ENCODE assay signal across 11 mouse cellular contexts in genomic region chr3:22147433-22147927, GRCm38 (mm10).
DNase-seq lines count a peak whose midpoint lies in the region; ATAC-seq and TF ChIP-seq lines count a peak whose summit lies in the region.
"Had no signal": no experiment of that assay in that cellular context is flagged by ENCODE, and none has a peak within 500 bp of the region (broad histone marks: within the 10 kb centered on the region; RNA-seq: fewer than 3 reads in every experiment).

No protein-coding gene starts in this region.

- dilution Hi-C loops in CH12.LX (cut with MboI; ENCODE audit: extremely low pct_ligation_motif_present, extremely low pct_unique_long_range_greater_than_20kb, low sequenced_read_pairs): no loop called here

- H3K36me3 ChIP-seq in hindbrain, postnatal 0 days (ENCODE audit: insufficient read depth, low read length): no peaks in the 10 kb centered on the region
- H3K36me3 ChIP-seq in hindbrain, embryonic 12.5 days: no peaks in the 10 kb centered on the region
- peaks cover 5 to 45% of the 10 kb centered on the region in 2 experiments for H3K36me3 ChIP-seq in CH12.LX (replicated peaks in 1 of 2; ENCODE audit: control insufficient read depth in 1 of 2, insufficient read depth in 1 of 2, low read length in 1 of 2)
- no peaks in the 10 kb centered on the region for H3K36me3 ChIP-seq in liver, embryonic 13.5 days
- no peaks in the 10 kb centered on the region for H3K36me3 ChIP-seq in hindbrain, embryonic 16.5 days (ENCODE audit: control insufficient read depth, insufficient read depth, low read length)

- H3K4me2 ChIP-seq in hindbrain, postnatal 0 days (ENCODE audit: low read depth, low read length): no peak overlapping the region
- no peak overlapping the region for H3K4me2 ChIP-seq in hindbrain, embryonic 12.5 days (replicated peaks)
- H3K4me2 ChIP-seq in CH12.LX (ENCODE audit: insufficient read depth, low read depth, poor library complexity, severe bottlenecking): no peak overlapping the region
- H3K4me2 ChIP-seq in liver, embryonic 13.5 days: no peak overlapping the region
- no peak overlapping the region for H3K4me2 ChIP-seq in hindbrain, embryonic 16.5 days (ENCODE audit: low read length)
- H3K4me2 ChIP-seq: neural tube, embryonic 13.5 days had no signal

- no peaks in the 10 kb centered on the region for H3K27me3 ChIP-seq in hindbrain, postnatal 0 days (ENCODE audit: insufficient read depth, low read length)
- H3K27me3 ChIP-seq in hindbrain, embryonic 12.5 days: no peaks in the 10 kb centered on the region
- no peaks in the 10 kb centered on the region for H3K27me3 ChIP-seq in CH12.LX (replicated peaks)
- no peaks in the 10 kb centered on the region for H3K27me3 ChIP-seq in liver, embryonic 13.5 days
- H3K27me3 ChIP-seq in hindbrain, embryonic 16.5 days (replicated peaks; ENCODE audit: control insufficient read depth, insufficient read depth, low read length): no peaks in the 10 kb centered on the region
- H3K27me3 ChIP-seq: megakaryocyte, embryonic 14.5 days; neural tube, embryonic 13.5 days had no signal

- no peak for TF ChIP-seq EP300 in CH12.LX (IDR thresholded peaks at IDR 0.05; ENCODE audit: low read length)

- peak; percentile 52 for TF ChIP-seq RAD21 in CH12.LX (IDR thresholded peaks at IDR 0.05; ENCODE audit: low read depth, low read length)

- ATAC-seq in hindbrain, postnatal 0 days: no peak
- no peak for ATAC-seq in hindbrain, embryonic 12.5 days (ENCODE audit: low FRiP score)
- peak; percentile 35; the same call in 1 of the 2 replicates for ATAC-seq in liver, embryonic 13.5 days (ENCODE audit: low read depth)
- ATAC-seq in hindbrain, embryonic 16.5 days: no peak

- H3K4me1 ChIP-seq in hindbrain, postnatal 0 days (ENCODE audit: insufficient read depth, low read length): no peaks in the 10 kb centered on the region
- H3K4me1 ChIP-seq in hindbrain, embryonic 12.5 days: 0 out of 2 replicates have a peak, but pooled peaks cover 2% of the 10 kb centered on the region
- peaks cover 6 to 35% of the 10 kb centered on the region in 2 experiments; a peak in 3 of 4 replicates for H3K4me1 ChIP-seq in CH12.LX (ENCODE audit: control insufficient read depth in 1 of 2, insufficient read depth in 2 of 2)
- H3K4me1 ChIP-seq in liver, embryonic 13.5 days (replicated peaks): peaks cover 37% of the 10 kb centered on the region
- H3K4me1 ChIP-seq in hindbrain, embryonic 16.5 days (ENCODE audit: control insufficient read depth, insufficient read depth, low read depth, low read length): no peaks in the 10 kb centered on the region
- H3K4me1 ChIP-seq: neural tube, embryonic 13.5 days had no signal

- H3K9ac ChIP-seq in hindbrain, postnatal 0 days (replicated peaks; ENCODE audit: low read length): no peak overlapping the region
- H3K9ac ChIP-seq in hindbrain, embryonic 12.5 days: no peak overlapping the region
- no peak overlapping the region for H3K9ac ChIP-seq in CH12.LX (ENCODE audit: insufficient read depth, low read depth)
- H3K9ac ChIP-seq in liver, embryonic 13.5 days: no peak overlapping the region
- H3K9ac ChIP-seq in hindbrain, embryonic 16.5 days (ENCODE audit: low read depth, low read length): no peak overlapping the region
- H3K9ac ChIP-seq: neural tube, embryonic 13.5 days had no signal

- H3K79me2 ChIP-seq in CH12.LX (replicated peaks; ENCODE audit: control insufficient read depth, extremely low read depth, insufficient read depth, poor library complexity, severe bottlenecking): peaks cover 21% of the 10 kb centered on the region

- TF ChIP-seq POLR2A in CH12.LX (IDR thresholded peaks at IDR 0.05; ENCODE audit: low read depth, low read length): no peak

- no peak overlapping the region for H3K4me3 ChIP-seq in hindbrain, postnatal 0 days (ENCODE audit: low read length)
- no peak overlapping the region for H3K4me3 ChIP-seq in hindbrain, embryonic 12.5 days
- no peak overlapping the region for H3K4me3 ChIP-seq in CH12.LX (replicated peaks in 1 of 3; ENCODE audit: low read depth in 2 of 3, low read length in 2 of 3, poor library complexity in 1 of 3)
- H3K4me3 ChIP-seq in liver, embryonic 13.5 days (replicated peaks): no peak overlapping the region
- no peak overlapping the region for H3K4me3 ChIP-seq in hindbrain, embryonic 16.5 days (ENCODE audit: low read length)
- H3K4me3 ChIP-seq: megakaryocyte, embryonic 14.5 days; neural tube, embryonic 13.5 days had no signal

- TF ChIP-seq CTCF in hindbrain, postnatal 0 days (IDR thresholded peaks at IDR 0.05; ENCODE audit: low read depth): peak; percentile 28
- TF ChIP-seq CTCF in CH12.LX (conservative IDR thresholded peaks at IDR 0.05 in 1 of 2, IDR thresholded peaks at IDR 0.05 in 1 of 2; ENCODE audit: low read depth in 2 of 2, low read length in 2 of 2): peak in 1 of 2 experiments; percentile 55; a peak in 2 of 4 replicates

- no peaks in the 10 kb centered on the region for H3K9me3 ChIP-seq in hindbrain, postnatal 0 days (ENCODE audit: low read length)
- no peaks in the 10 kb centered on the region for H3K9me3 ChIP-seq in hindbrain, embryonic 12.5 days (replicated peaks)
- no peaks in the 10 kb centered on the region for H3K9me3 ChIP-seq in CH12.LX (replicated peaks; ENCODE audit: low read length)
- H3K9me3 ChIP-seq in liver, embryonic 13.5 days (replicated peaks): no peaks in the 10 kb centered on the region
- no peaks in the 10 kb centered on the region for H3K9me3 ChIP-seq in hindbrain, embryonic 16.5 days (ENCODE audit: control insufficient read depth, low read length)
- H3K9me3 ChIP-seq: megakaryocyte, embryonic 14.5 days; neural tube, embryonic 13.5 days had no signal

- WGBS in hindbrain, postnatal 0 days: 57% methylated on average over 1 of the region's 1 CpGs
- WGBS in hindbrain, embryonic 12.5 days: 81% methylated on average over 1 of the region's 1 CpGs
- WGBS in liver, embryonic 13.5 days (ENCODE audit: insufficient replicate concordance): 58% methylated on average over 1 of the region's 1 CpGs
- WGBS in hindbrain, embryonic 16.5 days: 79% methylated on average over 1 of the region's 1 CpGs

- in situ Hi-C loops in CH12.LX (cut with MboI; ENCODE audit: low pct_ligation_motif_present, low pct_unique_long_range_greater_than_20kb, low sequenced_read_pairs): loop anchor here (10.0 kb wide), 1 partner anchor 213 kb away; no protein-coding TSS in a partner anchor

- no peak overlapping the region for H3K27ac ChIP-seq in hindbrain, postnatal 0 days
- no peak overlapping the region for H3K27ac ChIP-seq in hindbrain, embryonic 12.5 days
- no peak overlapping the region for H3K27ac ChIP-seq in CH12.LX (ENCODE audit: insufficient read depth, low read depth)
- H3K27ac ChIP-seq in liver, embryonic 13.5 days: no peak overlapping the region
- H3K27ac ChIP-seq in hindbrain, embryonic 16.5 days (ENCODE audit: low read depth, low read length): no peak overlapping the region
- H3K27ac ChIP-seq: neural tube, embryonic 13.5 days had no signal

- peak; percentile 26 to 67 for DNase-seq in adrenal gland, adult (ENCODE audit: inconsistent age in 2 of 2, low spot score in 1 of 2)
- no peak for DNase-seq in adrenal gland, postnatal 4 days (ENCODE audit: low spot score in 2 of 2)
- DNase-seq in hindbrain, postnatal 0 days (ENCODE audit: low spot score): no peak
- no peak for DNase-seq in CH12.LX (ENCODE audit: extremely low read depth)
- no peak for DNase-seq in liver, embryonic 13.5 days
- DNase-seq in urinary bladder, postnatal 10 days (ENCODE audit: low spot score): no peak
- DNase-seq: heart, adult 11 months had no signal

TF ChIP-seq in CH12.LX, 34 proteins besides CTCF, POLR2A, EP300 and RAD21:
- TF ChIP-seq ZNF384 (IDR thresholded peaks at IDR 0.05; ENCODE audit: low read depth, low read length) (peak; percentile 78), SMC3 (IDR thresholded peaks at IDR 0.05; ENCODE audit: low read depth, low read length) (peak; percentile 55), NELFE (IDR thresholded peaks at IDR 0.05; ENCODE audit: low read depth, low read length) (no peak)

Comparison
In these comparisons a context has a peak if more than half of its experiments do, and no peak if none do; other contexts are left out.
1. DNase-seq: peak in adrenal gland, adult (2 of 2); none in adrenal gland, postnatal 4 days (0 of 2), hindbrain, postnatal 0 days (single experiment), CH12.LX (single experiment), liver, embryonic 13.5 days (single experiment) and urinary bladder, postnatal 10 days (single experiment).